Mouse (Mus musculus) bone marrow, adult 2 months (tissue): ENCODE data around the gene Frmd3.
"Not testable (repeated sequence)": the region's sequence is repeated elsewhere in the genome, so short reads cannot be mapped to it uniquely, and the experiment has no call there.

ENCODE experiments used
- CTCF ChIP-seq: fragments of 200-500 bp; IDR thresholded peaks from 2 replicates; pipeline ENCODE4 v1.5.1; 2011; ENCODE audit warnings: low read length, control low read depth; ENCODE audit not compliant: control insufficient read depth, insufficient read depth
- POLR2A ChIP-seq: fragments of 200-500 bp; IDR thresholded peaks from 2 replicates; pipeline ENCODE4 v1.6.1; 2011; ENCODE audit warnings: low read depth, mild to moderate bottlenecking, control low read depth, low read length, borderline replicate concordance; ENCODE audit not compliant: control insufficient read depth

DNA sequence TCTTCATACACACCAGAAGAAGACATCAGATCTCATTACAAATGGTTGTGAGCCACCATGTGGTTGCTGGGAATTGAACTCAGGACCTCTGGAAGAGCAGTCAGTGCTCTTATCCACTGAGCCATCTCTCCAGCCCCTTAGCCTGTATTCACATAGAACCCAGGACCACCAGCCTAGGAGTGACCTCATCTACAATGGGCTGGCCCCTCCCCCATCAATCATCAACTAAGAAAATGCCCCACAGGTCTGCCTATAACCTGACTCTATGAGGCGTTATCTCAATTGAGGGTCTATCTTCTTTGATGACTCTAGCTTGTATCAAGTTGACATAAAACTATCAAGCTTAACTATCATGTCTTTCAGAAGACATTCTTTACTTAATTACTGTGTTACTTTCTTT lies 208.5 kb downstream of the Frmd3 start:
- TF ChIP-seq CTCF, POLR2A: not testable (repeated sequence)
